Mouse (Mus musculus) cerebellum, adult 8-10 months (tissue): ENCODE data around the gene Zfp3.

ENCODE experiments used
- DNase-seq: peaks from one replicate; pipeline ENCODE4 v3.0.0; 2022

The Zfp3 gene

DNA sequence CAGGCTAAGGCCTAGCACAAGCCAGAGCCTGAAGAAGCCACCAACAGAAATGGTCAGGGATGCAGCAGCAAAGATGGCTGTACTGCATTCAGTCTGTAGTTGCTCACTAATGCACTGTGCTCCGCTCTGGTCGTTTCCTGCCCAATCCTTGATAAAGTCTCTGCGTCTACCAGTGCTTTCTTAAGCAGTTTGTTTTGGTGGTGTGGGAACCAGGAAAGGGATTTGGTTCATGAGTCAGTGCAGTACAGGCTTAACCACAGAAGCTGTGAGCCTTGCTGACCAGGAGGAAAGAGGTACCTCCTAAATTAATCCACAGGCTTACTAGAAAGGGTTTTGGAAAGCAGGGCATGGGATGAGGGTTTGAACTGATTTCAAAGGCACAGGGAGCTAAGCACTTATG, 44.1 kb downstream of the Zfp3 start:
- no peak for DNase-seq

GRCm38 (mm10) chr11:70809011-70809410, 45.0 kb downstream of the Zfp3 start:
- no peak for DNase-seq

DNA sequence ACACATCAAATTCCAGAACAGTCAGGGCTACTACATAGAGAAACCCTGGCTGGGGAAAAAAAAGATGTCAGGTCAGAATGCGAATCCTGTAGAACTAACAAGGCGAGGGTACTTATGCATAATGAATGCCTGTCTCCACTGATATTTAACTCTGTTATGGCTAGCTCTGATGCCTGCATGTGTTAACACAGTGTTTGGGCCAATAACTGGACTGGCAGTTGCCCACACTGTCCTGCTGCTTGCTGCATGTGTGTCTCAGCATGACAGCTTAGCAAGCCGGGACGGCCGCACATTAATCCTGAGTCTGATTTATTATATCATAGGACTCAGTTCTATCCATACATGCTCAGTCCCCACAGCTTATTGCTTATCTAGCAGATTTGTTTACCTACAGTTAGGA, 47.0 kb downstream of the Zfp3 start:
- DNase-seq = no peak

GRCm38 (mm10) chr11:70811471-70812240, 47.6 kb downstream of the Zfp3 start:
- no peak for DNase-seq

GRCm38 (mm10) chr11:70812365-70812764, 48.4 kb downstream of the Zfp3 start, which contains the start of gene Scimp:
Gene Scimp (minus strand): TSS chr11:70812586.
- no peak for DNase-seq

DNA sequence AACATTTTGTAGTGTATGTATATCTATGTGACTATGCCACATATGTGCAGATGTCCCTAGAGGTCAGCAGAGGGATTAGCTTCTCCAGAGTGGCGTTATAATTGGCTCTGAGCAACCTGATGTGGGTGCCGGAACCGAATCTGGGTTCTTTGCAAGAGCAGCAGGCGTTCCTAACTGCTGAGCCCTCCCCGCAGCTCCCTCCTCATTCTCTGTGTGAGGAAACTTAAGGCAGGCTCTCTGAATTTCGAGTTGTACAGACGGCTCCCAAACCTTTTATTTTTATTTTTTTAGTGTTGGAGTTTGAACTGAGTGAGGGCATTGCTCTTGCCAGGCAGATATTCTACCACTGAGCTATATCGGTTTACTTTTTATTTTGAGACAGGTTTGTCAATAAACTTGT, 51.1 kb downstream of the Zfp3 start:
- DNase-seq = no peak

GRCm38 (mm10) chr11:70815498-70816078, 51.6 kb downstream of the Zfp3 start:
- peak; percentile 62 for DNase-seq

GRCm38 (mm10) chr11:70816770-70817169, 52.8 kb downstream of the Zfp3 start:
- DNase-seq = no peak

GRCm38 (mm10) chr11:70820120-70820519, 56.1 kb downstream of the Zfp3 start:
- no peak for DNase-seq

- peak; percentile 27 for DNase-seq
These were observed 58.0 kb downstream of the Zfp3 start for GRCm38 (mm10) chr11:70821728-70822591.
